Mouse (Mus musculus): ENCODE results near the gene Sh3pxd2a.

Gene Sh3pxd2a

GRCm38 (mm10) chr19:47319061-47319460, 145.1 kb downstream of the Sh3pxd2a start:
- CTCF ChIA-PET, result interaction anchor here (0.5 to 0.6 kb wide), 3 partner anchors 205 to 395 kb away, joined by 3 to 4 read pairs (median 3); no protein-coding TSS in a partner anchor

DNA sequence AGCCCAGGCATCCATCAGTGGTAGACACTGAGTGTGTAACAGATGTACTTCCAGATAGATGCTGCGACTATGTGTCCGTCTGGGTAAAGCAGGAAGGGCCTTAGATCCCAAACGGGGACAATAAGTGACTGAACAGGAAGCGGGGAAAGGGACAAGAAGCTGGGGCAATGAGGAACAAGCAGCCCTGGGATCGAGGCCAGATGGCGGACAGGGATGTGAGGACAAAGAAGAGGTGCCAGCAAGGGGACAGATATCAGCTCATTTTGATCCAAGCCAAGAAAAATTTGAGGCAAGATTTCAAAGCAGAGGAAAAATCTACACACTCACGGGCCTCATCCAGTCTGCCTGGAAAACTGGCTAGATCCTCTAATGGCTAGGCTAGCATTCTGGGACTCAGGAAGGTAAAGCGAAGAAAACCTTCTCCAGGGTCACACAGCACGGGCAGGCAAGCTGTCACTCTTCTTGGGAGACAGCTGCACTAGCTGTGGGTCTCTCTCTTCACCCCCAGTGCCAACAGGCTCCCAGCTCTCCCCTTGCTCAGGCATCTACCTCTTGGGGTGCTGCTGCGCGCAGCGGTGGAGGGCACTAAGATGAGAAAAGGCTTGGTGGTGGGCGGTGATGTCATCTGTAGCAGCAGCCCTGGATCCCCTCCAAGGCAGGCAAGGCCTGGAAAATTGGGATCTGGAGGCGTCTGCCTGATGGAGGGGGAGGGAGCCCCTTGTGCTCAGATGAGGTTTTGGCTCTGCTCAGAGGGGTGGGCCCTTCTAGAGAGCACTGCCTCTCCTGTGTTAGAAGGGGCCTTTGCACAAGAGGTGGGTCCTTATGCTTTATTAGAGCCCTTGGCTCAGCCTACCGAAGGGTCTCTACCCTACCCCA, 146.9 kb downstream of the Sh3pxd2a start:
- CTCF ChIA-PET, result no interaction called here

GRCm38 (mm10) chr19:47316288-47317062, 147.7 kb downstream of the Sh3pxd2a start:
- CTCF ChIA-PET, result no interaction called here

DNA sequence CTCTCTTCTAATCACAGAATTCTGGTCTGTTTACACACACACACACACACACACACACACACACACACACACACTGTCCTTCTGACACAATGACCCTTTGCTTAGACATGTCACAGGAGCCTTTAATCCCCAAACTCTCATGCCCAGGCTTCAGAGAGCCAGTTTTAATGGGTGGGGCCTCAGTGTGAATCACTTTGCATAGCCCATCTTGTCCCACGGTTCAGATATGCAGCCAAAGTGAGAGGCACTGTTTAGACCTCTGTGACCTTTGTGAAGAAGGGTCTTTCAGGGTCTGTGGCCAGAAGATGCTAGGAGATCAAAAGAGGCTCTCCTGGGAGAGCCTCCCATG, 148.3 kb downstream of the Sh3pxd2a start:
- CTCF ChIA-PET, result interaction anchor here (0.6 kb wide), 1 partner anchor 22 kb away, joined by 3 read pairs; no protein-coding TSS in a partner anchor

DNA sequence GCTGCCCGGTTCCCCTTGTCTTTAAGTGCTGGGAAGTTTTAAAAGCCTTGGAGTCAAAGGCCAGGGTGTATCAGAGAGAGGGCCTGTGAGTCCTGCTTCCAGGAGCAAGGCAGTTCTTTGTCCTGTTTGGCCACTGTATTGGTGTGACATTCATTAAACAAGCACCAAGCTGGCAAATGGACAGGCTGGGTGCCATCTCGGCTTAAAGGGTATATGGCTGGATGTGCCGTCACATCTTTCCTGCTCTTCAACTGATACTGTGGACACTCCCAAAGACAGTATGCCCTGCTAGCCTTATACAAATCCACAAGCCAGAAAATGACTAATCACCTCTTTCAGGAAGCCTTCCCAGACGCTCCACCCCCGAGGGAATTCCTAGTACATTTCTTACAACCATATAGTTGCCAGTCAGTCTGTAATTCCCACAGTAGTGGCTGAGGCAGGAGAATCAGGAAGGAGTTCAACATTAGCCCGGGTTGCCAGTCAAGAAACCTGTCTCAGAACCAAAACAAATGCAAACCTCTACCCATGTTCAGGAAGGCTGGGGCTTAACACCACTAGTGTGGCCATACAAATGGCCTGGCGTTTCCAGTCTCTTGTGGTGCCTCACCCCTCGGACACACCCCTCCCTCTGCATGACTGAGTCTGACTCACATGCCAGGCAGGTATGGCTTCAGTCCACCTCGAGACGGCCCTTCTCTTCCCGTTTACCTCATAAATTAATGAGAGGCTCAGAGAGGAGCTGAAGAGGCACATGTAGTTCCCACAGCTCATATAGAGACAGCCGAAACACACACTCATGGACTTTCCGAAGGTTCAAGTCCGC, 148.9 kb downstream of the Sh3pxd2a start:
- CTCF ChIA-PET, result interaction anchor here (0.6 kb wide), 2 partner anchors 9 to 22 kb away, joined by 3 to 5 read pairs; no protein-coding TSS in a partner anchor

DNA sequence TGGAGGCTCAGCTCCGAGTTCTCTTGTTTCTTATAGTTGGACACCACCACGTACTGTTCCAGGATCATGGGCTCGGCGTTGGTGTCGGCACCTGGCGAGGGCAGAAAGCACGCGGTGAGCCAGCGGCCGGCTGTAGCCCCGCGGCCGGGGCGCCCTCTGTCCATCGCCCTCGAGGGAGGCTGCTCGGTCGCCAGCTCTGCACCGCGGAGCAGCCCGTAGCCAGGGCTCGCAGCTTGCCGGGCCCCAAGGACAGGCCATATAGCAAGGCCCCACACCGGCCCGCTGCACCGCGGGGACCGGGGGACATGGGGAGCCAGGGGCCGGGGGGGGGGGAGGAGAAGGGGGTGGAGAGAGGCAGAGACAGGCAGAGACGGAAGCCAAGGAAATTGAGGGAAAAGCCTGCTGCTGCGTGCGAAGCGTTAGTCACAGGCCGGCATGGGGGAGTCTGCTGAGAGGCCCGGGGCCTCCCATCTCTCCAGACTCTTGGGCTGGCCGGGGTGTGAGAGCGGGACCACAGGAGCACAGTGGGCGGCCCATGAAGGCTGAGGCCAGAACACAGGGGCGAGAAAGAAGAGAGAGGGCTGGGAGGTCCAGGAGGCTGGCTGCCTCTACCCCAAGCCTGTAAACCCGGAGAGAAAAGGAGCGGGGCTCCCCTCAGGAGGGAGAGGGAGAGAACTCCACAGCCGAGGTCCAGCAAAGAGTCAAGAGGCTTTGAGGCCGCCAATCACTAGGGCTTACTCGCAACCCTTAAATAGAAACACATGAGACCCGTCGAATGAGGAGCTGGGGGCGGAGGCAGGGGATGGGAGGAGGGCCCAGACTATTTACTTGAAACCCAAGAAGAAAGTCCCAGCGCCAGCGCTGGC, 149.9 kb downstream of the Sh3pxd2a start:
- CTCF ChIA-PET, result interaction anchor here (0.5 kb wide), 2 partner anchors 58 to 107 kb away, joined by 3 to 5 read pairs; no protein-coding TSS in a partner anchor

GRCm38 (mm10) chr19:47313387-47314075, 150.7 kb downstream of the Sh3pxd2a start:
- CTCF ChIA-PET, result interaction anchor here (0.5 kb wide), 2 partner anchors 59 to 108 kb away, joined by 3 to 5 read pairs; no protein-coding TSS in a partner anchor

- CTCF ChIA-PET, result no interaction called here
Observed at GRCm38 (mm10) chr19:47311162-47311561, 153.0 kb downstream of the Sh3pxd2a start.

- CTCF ChIA-PET, result no interaction called here
Observed at GRCm38 (mm10) chr19:47309824-47310223, 154.4 kb downstream of the Sh3pxd2a start.

- CTCF ChIA-PET, result no interaction called here
Observed at GRCm38 (mm10) chr19:47306917-47307315, 157.3 kb downstream of the Sh3pxd2a start.

- CTCF ChIA-PET, result no interaction called here
Observed at GRCm38 (mm10) chr19:47306128-47306916, 157.9 kb downstream of the Sh3pxd2a start.

DNA sequence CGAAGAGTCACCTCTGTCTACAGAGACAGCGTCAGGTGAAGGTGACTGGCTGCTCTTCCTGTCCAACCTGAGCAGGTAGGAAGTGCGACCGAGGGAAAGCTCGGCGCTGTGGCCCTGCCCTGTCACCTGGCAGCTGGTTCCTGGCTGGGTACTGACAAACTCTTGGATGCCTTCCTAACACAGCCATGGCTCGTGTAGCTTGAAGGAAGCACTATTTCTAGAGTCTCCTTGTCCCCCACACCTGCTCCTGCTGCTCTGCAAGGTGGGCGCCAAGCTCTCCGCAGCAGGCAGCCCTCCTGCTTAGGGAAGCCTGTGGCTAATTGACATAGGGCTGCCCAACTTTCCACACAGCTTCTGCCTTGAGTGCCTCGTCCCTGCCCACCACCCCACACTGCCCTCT, 158.8 kb downstream of the Sh3pxd2a start:
- CTCF ChIA-PET, result no interaction called here

GRCm38 (mm10) chr19:47304170-47304745, 159.9 kb downstream of the Sh3pxd2a start:
- CTCF ChIA-PET, result no interaction called here

- CTCF ChIA-PET, result no interaction called here
Observed at GRCm38 (mm10) chr19:47303128-47303527, 161.1 kb downstream of the Sh3pxd2a start.

- CTCF ChIA-PET, result interaction anchor here (1.0 kb wide), 1 partner anchor 14 kb away, joined by 3 read pairs; no protein-coding TSS in a partner anchor
Observed at GRCm38 (mm10) chr19:47302191-47302852, 161.9 kb downstream of the Sh3pxd2a start.

DNA sequence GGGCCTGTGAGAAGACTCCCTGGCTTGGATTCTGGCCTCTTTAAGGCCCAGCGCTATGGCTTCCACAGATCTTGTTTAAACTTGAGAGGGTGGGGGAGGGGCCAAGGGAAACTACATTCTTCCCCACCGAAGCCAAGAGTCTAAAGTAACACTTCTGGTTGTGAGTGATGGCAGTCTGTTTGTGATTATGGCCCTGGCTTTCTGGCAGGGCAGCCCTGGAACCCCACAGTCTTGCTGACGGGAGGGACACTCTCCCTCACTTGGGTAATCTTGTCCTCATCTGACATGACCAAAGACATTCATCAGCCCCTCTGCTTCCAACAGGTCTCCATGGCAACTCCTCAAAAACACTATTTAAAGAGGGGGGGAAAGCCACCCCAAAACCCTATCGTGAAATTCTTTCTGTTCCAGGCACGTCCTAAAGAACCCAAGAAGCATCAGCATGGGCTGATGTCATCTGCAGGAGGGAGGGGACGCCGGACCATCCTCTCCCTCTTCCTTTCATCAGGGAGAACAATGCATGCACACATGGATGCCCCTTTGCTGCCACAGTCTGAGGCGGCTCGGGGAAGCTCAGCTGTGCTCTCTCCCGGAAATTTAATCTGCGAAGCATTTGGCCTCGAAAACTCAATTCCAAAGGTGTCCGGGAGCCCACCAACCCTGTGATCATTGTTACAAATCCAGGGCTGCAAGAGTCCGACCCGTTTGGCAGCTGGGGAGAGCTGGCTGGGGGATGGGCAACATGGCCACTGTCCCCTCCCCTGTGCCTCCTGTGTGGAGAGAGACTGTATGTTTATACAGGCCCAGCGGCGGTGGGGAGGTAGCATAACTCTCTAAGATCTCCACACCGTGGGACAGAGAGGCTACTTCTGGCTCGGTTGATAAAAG, 162.7 kb downstream of the Sh3pxd2a start:
- CTCF ChIA-PET, result interaction anchor here (1.0 kb wide), 1 partner anchor 14 kb away, joined by 3 read pairs; no protein-coding TSS in a partner anchor

- CTCF ChIA-PET, result no interaction called here
Observed at GRCm38 (mm10) chr19:47298100-47298499, 166.1 kb downstream of the Sh3pxd2a start.

Measured in spleen, embryonic (tissue).